Mouse (Mus musculus) embryonic facial prominence, embryonic 12.5 days (tissue): ENCODE data around the gene Cdca5. TPM values are rescaled to one million over a fixed set of nuclear protein-coding genes. Genes with fewer than 3 reads are reported as not detected.

Experiments
- ATAC-seq: fragments of 200-750 bp; cut with Nextera tagmentation; 2 replicates; pipeline ENCODE4 v1.8.0; 2017; ENCODE audit not compliant: insufficient number of reproducible peaks, insufficient read depth, low FRiP score, low TSS enrichment
- H3K27ac ChIP-seq: fragments of 300-500 bp; sonication (generic); 2 replicates; pipeline ENCODE4 v1.5.1; 2016; ENCODE audit warnings: mild to moderate bottlenecking
- H3K27me3 ChIP-seq: fragments of 300-500 bp; sonication (generic); 2 replicates; pipeline ENCODE4 v1.6.1; 2016; ENCODE audit warnings: mild to moderate bottlenecking, moderate library complexity
- H3K36me3 ChIP-seq: fragments of 300-500 bp; sonication (generic); 2 replicates; pipeline ENCODE4 v1.6.1; 2016; ENCODE audit warnings: mild to moderate bottlenecking
- H3K4me1 ChIP-seq: fragments of 300-500 bp; sonication (generic); 2 replicates; pipeline ENCODE4 v1.6.1; 2016
- H3K4me2 ChIP-seq: fragments of 300-500 bp; sonication (generic); replicated peaks from 2 replicates; pipeline ENCODE4 v1.6.1; 2016; ENCODE audit warnings: mild to moderate bottlenecking, moderate library complexity
- H3K4me3 ChIP-seq: fragments of 300-500 bp; sonication (generic); 2 replicates; pipeline ENCODE4 v1.5.1; 2016; ENCODE audit warnings: mild to moderate bottlenecking
- H3K9ac ChIP-seq: fragments of 300-500 bp; sonication (generic); 2 replicates; pipeline ENCODE4 v1.6.1; 2016; ENCODE audit warnings: mild to moderate bottlenecking, moderate library complexity
- H3K9me3 ChIP-seq: fragments of 300-500 bp; sonication (generic); 2 replicates; pipeline ENCODE4 v1.6.1; 2016; ENCODE audit warnings: mild to moderate bottlenecking, moderate library complexity
- WGBS: fragments of 180-500 bp; shearing (Covaris S2); methylation state at CpG from one replicate; pipeline ENCODE4 v1.1.7; 2016; 5-methylcytosine and 5-hydroxymethylcytosine counted together
- polyA plus RNA-seq: library from polyadenylated mRNA; unstranded; fragments of >200 nt; fragmentation: Nextera tagmentation; extraction: Ambion mirVana; gene quantifications from 2 replicates; pipeline ENCODE4 v1.2.1, GENCODE M21; 2016

The Cdca5 gene
- polyA plus RNA-seq, 1 experiment from 2014 or later, result 40.6 TPM

GRCm38 (mm10) chr19:6047899-6048166 lies 37.0 kb upstream of the Cdca5 start:
- Histone ChIP-seq H3K9ac (peak overlapping the region; percentile 90), H3K27ac (no peak overlapping the region), H3K4me1 (peaks cover 17% of the 10 kb centered on the region), H3K9me3 (no peaks in the 10 kb centered on the region), H3K4me3 (peak overlapping the region; percentile 80), H3K36me3 (peaks cover 46% of the 10 kb centered on the region), H3K27me3 (no peaks in the 10 kb centered on the region), H3K4me2 (peak overlapping the region; percentile 98)
- 85% methylated on average over 8 of the region's 8 CpGs for WGBS
- no peak for ATAC-seq

GRCm38 (mm10) chr19:6048681-6049410 lies 35.9 kb upstream of the Cdca5 start:
- no peak overlapping the region for H3K4me3 ChIP-seq
- peaks cover 17% of the 10 kb centered on the region for H3K4me1 ChIP-seq
- 89% methylated on average over 11 of the region's 11 CpGs for WGBS
- H3K27me3 ChIP-seq, result no peaks in the 10 kb centered on the region
- no peak for ATAC-seq
- no peaks in the 10 kb centered on the region for H3K9me3 ChIP-seq
- H3K4me2 ChIP-seq, result no peak overlapping the region
- H3K36me3 ChIP-seq, result peaks cover 56% of the 10 kb centered on the region
- H3K27ac ChIP-seq, result no peak overlapping the region
- H3K9ac ChIP-seq, result 0 out of 2 replicates have a peak overlapping the region, but pooled peaks have one; percentile 90

GRCm38 (mm10) chr19:6052516-6052915 lies 32.3 kb upstream of the Cdca5 start:
- no peak overlapping the region for H3K4me2 ChIP-seq
- WGBS, result 89% methylated on average over 7 of the region's 7 CpGs
- peaks cover 78% of the 10 kb centered on the region for H3K36me3 ChIP-seq
- ATAC-seq, result no peak
- H3K4me1 ChIP-seq, result peaks cover 20% of the 10 kb centered on the region
- H3K27me3 ChIP-seq, result no peaks in the 10 kb centered on the region
- H3K27ac ChIP-seq, result no peak overlapping the region
- no peak overlapping the region for H3K9ac ChIP-seq
- no peak overlapping the region for H3K4me3 ChIP-seq
- no peaks in the 10 kb centered on the region for H3K9me3 ChIP-seq

GRCm38 (mm10) chr19:6054296-6054695 lies 30.5 kb upstream of the Cdca5 start:
- no peak for ATAC-seq
- no peak overlapping the region for H3K9ac ChIP-seq
- H3K27ac ChIP-seq, result no peak overlapping the region
- no peak overlapping the region for H3K4me3 ChIP-seq
- peaks cover 15% of the 10 kb centered on the region for H3K4me1 ChIP-seq
- no peak overlapping the region for H3K4me2 ChIP-seq
- no peaks in the 10 kb centered on the region for H3K9me3 ChIP-seq
- peaks cover 75% of the 10 kb centered on the region for H3K36me3 ChIP-seq
- H3K27me3 ChIP-seq, result no peaks in the 10 kb centered on the region
- 89% methylated on average over 5 of the region's 5 CpGs for WGBS

- no peak for ATAC-seq
- H3K27me3 ChIP-seq, result no peaks in the 10 kb centered on the region
- peaks cover 19% of the 10 kb centered on the region for H3K4me1 ChIP-seq
- no peaks in the 10 kb centered on the region for H3K9me3 ChIP-seq
- H3K36me3 ChIP-seq, result peaks cover 56% of the 10 kb centered on the region
- WGBS, result 61% methylated on average over 4 of the region's 4 CpGs
- peak overlapping the region; percentile 92 for H3K9ac ChIP-seq
- H3K4me3 ChIP-seq, result peak overlapping the region; percentile 86
- peak overlapping the region; percentile 86 for H3K4me2 ChIP-seq
- no peak overlapping the region for H3K27ac ChIP-seq
Observed at GRCm38 (mm10) chr19:6056696-6057095, 28.1 kb upstream of the Cdca5 start.

GRCm38 (mm10) chr19:6057313-6058096 lies 27.3 kb upstream of the Cdca5 start, which contains the start of the genes Mrpl49 and Fau:
TSS of gene Mrpl49 (minus strand) at chr19:6057785.
TSS of gene Fau (plus strand) at chr19:6057844.
- Histone ChIP-seq H3K27me3 (no peaks in the 10 kb centered on the region), H3K9ac (peak within 1 kb of the TSS; percentile 92), H3K27ac (peak within 1 kb of the TSS; percentile 80), H3K36me3 (peaks cover 48% of the 10 kb centered on the region), H3K4me3 (peak within 1 kb of the TSS; percentile 86), H3K9me3 (no peaks in the 10 kb centered on the region), H3K4me2 (peak within 1 kb of the TSS; percentile 86), H3K4me1 (peaks cover 28% of the 10 kb centered on the region)
- under 1% methylated on average over 63 of the region's 63 CpGs for WGBS
- ATAC-seq, result peak; percentile 73

- WGBS, result 40% methylated on average over 5 of the region's 5 CpGs
- Histone ChIP-seq H3K27me3 (no peaks in the 10 kb centered on the region), H3K9me3 (no peaks in the 10 kb centered on the region), H3K36me3 (peaks cover 38% of the 10 kb centered on the region), H3K4me2 (peak overlapping the region; percentile 86), H3K4me3 (peak overlapping the region; percentile 86), H3K9ac (peak overlapping the region; percentile 92), H3K4me1 (peaks cover 33% of the 10 kb centered on the region), H3K27ac (peak overlapping the region; percentile 80)
- ATAC-seq, result no peak
Observed at GRCm38 (mm10) chr19:6058513-6058912, 26.3 kb upstream of the Cdca5 start.

GRCm38 (mm10) chr19:6058966-6059365 lies 25.8 kb upstream of the Cdca5 start:
- H3K27me3 ChIP-seq, result no peaks in the 10 kb centered on the region
- WGBS, result 86% methylated on average over 5 of the region's 5 CpGs
- H3K4me2 ChIP-seq, result peak overlapping the region; percentile 86
- peaks cover 33% of the 10 kb centered on the region for H3K4me1 ChIP-seq
- no peak for ATAC-seq
- H3K4me3 ChIP-seq, result peak overlapping the region; percentile 86
- peak overlapping the region; percentile 92 for H3K9ac ChIP-seq
- no peaks in the 10 kb centered on the region for H3K9me3 ChIP-seq
- peaks cover 33% of the 10 kb centered on the region for H3K36me3 ChIP-seq
- H3K27ac ChIP-seq, result no peak overlapping the region

GRCm38 (mm10) chr19:6061021-6061533 lies 23.7 kb upstream of the Cdca5 start, which contains the start of gene Znhit2:
TSS of gene Znhit2 (plus strand) at chr19:6061192.
- under 1% methylated on average over 58 of the region's 58 CpGs for WGBS
- Histone ChIP-seq H3K9ac (peak within 1 kb of the TSS; percentile 91), H3K4me3 (peak within 1 kb of the TSS; percentile 76), H3K27ac (peak within 1 kb of the TSS; percentile 92), H3K4me2 (peak within 1 kb of the TSS; percentile 100), H3K9me3 (no peaks in the 10 kb centered on the region), H3K27me3 (no peaks in the 10 kb centered on the region), H3K36me3 (peaks cover 15% of the 10 kb centered on the region; the same call in 1 of the 2 replicates), H3K4me1 (peaks cover 32% of the 10 kb centered on the region)
- peak; percentile 32; the same call in 1 of the 2 replicates for ATAC-seq

GRCm38 (mm10) chr19:6061641-6062302 lies 23.0 kb upstream of the Cdca5 start:
- peak overlapping the region; percentile 91 for H3K9ac ChIP-seq
- ATAC-seq, result no peak
- H3K27ac ChIP-seq, result peak overlapping the region; percentile 92
- peak overlapping the region; percentile 100 for H3K4me2 ChIP-seq
- H3K4me3 ChIP-seq, result peak overlapping the region; percentile 76
- no peaks in the 10 kb centered on the region for H3K9me3 ChIP-seq
- WGBS, result 2% methylated on average over 44 of the region's 44 CpGs
- H3K27me3 ChIP-seq, result no peaks in the 10 kb centered on the region
- H3K36me3 ChIP-seq, result peaks cover 13% of the 10 kb centered on the region; the same call in 1 of the 2 replicates
- H3K4me1 ChIP-seq, result peaks cover 32% of the 10 kb centered on the region

- peak overlapping the region; percentile 91 for H3K9ac ChIP-seq
- H3K36me3 ChIP-seq, result peaks cover 13% of the 10 kb centered on the region; the same call in 1 of the 2 replicates
- ATAC-seq, result no peak
Observed at GRCm38 (mm10) chr19:6062418-6062817, 22.4 kb upstream of the Cdca5 start.

More at GRCm38 (mm10) chr19:6062418-6062817, 22.4 kb upstream of the Cdca5 start:
- Histone ChIP-seq H3K4me1 (peaks cover 35% of the 10 kb centered on the region), H3K27ac (no peak overlapping the region), H3K27me3 (no peaks in the 10 kb centered on the region), H3K4me3 (peak overlapping the region; percentile 76), H3K9me3 (no peaks in the 10 kb centered on the region), H3K4me2 (peak overlapping the region; percentile 100)
- whole genome bisulfite sequencing, result 71% methylated on average over 5 of the region's 5 CpGs
